Mouse (Mus musculus): Measurements from ENCODE around the gene Tnni1.

The Tnni1 gene

DNA sequence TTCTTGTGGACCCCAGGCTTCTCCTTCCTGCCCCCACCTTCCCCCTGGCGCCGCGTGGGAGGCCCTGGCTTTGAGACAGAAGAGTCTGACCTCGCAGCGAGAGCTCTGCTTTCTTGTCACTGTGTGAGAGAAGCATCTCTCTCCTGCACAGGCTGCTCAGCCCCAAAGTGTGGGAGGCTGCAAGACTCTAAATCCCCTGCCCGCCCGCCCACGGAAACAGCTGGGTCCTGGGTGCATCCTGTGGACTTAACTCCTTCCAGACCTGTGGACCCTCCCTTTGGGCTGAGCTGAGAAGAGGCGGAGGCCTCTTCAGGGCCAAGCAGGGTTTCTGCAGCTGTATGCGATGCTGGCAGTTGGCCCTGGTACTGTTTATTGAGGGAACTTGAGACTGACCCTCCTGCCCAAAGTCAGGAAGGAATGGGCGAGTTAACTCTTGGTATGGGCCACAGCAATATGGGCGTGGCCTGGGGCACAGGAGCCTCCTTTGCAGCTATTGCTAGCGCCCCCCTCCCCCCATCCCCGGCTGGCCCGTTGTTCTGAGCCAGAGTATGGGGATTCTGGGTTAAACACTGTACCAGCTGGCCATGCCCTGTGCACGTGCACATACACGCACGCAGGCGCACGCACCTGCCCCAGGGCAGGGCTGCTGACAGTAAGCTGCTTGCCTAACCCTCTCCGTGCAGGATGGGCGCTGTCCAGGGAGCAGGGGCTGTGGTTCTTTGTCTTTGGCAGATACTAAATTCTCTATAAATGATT, at the start of gene Tnni1:
Gene Tnni1, plus strand, starts transcription at position 655 of the 756 bp plus-strand sequence.
- DNase-seq: no peak

DNA sequence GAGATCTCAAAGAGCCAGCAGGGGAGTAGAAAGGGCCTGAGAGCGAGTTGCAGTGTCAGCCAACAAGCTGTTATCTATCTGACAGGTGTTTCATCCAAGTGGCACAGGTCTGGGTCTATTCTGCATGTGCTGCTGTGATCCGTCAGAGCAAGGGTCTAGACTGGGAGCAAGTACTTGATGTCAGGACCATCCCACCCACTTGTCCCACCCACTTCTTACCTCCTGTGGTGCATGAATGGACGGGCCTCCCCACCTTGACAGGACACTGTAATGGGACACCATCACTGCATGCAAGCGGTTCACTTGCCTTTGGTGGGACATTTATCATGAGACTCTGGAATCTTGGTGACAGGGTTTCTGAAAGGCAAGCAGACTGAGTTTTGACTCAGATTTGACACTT, 49.4 kb upstream of the Tnni1 start:
- DNase-seq: no peak

DNA sequence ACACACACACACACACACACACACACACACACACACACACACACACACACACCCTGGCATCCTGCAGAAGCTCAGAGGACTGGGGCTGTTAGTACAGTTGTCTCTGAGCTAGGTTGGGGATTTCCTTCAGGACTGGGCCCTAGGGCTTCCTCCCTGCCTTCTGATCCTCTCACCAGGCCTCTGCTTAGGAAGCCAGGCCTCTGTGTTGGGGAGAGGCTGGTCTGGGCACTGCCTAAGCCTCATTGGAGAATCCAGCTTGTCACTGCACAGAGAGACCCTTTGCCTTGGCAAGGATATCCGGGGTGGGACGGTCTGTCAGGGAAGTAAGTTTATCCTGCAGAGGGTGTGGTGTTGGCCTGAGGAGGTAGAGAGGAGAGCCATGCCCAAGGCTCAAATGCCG, 48.9 kb upstream of the Tnni1 start:
- no peak for DNase-seq

DNA sequence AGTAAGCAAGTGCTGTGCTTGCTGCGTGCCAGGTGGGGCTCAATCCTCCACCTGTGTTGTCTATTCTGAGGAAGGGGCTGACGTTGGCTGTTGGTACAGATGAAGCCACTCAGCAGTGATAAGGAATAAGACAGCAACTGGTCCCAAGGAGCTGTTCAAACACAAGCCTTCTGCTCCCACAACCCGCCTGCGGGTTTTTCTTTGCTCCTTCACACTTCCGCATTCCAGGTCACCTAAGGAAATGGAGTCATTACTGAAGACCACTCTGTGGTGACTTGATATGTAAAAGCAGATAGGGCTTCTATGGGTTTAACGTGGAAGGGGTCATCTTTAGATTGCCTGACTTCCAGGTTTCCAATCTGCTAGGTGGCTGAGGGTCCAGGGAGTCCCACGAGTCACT, 47.8 kb upstream of the Tnni1 start:
- DNase-seq: no peak

DNA sequence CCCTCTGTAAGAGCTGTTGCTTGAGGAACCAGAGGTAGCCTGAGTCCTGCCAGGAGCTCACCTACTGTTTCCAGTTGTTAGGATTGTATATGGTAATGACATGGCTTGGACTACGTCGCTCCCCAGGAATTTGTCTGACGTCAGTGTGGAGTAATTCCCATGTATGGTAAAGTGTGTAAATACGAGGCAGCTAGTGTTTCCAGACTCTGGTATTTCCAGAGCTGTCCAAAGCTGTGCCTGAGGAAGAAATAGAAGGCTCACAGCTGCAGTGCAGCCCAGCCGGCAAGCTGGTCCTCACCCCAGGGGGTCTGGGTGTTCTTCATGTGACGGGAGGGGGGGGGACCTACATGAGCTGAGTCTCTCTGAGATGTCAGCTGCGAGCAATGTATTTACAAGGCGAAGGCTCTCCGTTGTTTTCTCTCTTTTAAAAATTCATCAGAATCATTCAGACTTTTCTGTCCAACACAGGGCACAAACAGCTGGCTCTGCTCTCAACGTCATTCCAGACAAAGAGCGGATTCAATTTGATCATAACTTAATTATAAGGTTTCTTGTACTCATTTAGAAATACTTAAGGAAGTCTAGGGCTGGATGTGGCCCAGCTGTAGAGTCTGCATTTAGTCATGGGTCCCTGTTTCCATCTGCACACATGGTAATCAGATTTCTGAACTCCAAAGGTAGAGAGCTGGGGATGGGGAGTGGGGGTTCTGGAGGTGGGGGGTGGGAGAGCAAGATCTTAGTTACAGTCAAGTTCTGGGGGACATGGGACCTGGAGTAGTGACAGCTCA, 47.1 kb upstream of the Tnni1 start:
- DNase-seq: no peak

DNA sequence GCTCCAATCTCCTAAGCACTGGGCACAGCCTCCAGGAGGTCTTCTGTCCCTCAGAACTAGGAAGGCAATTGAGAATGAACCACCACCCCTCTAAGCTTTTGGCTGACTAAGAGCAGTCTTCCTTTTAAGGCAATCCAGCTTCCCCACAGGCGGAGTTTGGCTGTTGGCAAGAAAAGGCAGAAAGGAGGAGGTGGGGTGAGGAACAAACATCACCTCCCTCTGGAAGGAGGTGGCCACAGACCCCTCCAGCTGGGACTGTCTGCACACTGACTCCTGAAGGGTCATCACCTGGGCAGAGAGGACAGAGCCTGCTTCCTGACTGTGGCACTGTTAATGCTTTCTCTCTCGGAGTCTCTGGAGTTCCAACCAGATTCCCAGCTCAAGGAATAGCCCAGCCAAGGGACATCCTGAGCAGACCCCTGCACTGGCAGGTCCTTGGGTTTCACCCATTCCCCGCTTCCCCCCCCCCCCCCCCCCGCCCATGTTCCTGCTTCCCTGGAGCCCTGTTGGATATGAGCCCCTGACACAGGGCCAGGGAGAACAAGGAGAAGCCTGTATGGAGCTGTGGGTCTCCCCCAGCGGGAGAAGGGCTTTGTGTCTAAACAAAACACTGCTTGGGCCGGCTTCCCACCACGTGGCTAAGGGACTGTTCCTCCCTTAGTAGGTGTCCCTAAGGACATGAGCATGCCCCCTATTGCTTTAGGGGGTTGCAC, 44.9 kb upstream of the Tnni1 start:
- no peak for DNase-seq

DNA sequence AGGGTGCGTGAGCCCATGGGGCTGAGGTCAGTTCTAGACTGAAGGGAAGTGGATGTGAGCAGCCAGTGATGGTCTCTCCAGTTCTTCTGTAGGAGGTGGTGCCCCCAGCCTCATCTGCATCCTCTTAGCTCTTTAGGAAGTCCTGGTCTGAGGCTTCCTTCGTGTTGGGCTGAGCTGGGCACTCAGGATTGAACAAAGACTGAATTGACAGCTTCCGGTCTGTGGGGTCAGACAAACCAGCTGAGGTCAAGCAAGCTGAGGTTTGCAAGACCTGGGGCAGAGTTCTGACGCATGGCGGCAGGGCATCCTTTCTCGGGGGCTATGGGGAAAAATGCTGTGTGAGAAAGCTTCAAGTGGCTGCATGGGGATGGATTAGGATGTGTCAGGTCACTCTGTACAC, 43.8 kb upstream of the Tnni1 start:
- DNase-seq: no peak

DNA sequence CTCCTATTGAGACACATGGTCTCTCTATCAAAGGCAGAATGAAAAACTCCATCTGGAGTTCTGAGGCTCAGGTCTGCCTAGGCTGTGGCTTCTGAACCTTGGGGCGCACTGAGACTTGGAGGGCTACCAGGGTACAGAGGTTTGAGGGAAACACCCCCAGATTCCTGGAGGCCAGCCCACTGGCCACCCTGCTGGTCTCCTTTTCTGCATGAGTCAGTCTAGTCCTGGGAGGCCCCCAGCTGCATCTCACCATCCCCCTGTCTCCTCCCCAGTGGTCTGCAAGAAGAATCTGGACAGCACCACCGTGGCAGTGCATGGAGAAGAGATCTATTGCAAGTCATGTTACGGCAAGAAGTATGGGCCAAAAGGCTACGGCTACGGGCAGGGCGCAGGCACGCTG, 34.2 kb upstream of the Tnni1 start:
- no peak for DNase-seq

DNA sequence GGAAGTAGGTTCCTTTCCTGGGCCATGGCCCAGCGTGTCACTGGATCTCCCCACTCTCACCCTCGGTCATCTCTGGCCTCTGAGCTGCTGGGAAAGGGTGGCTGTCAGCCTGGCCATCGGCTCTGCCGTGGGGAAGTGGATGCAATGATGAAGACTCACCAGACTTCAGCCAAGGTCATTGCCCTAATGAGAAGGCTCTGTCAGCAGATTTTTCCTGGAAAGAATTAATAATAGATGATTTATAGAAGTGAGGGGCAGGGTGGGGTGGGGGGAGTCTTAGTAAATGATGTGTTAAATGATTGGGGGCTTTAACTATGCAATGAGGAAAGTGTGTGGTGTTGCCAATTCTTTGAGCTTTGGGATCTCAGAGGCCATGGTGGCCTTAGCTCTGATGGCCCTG, 33.0 kb upstream of the Tnni1 start:
- no peak for DNase-seq

DNA sequence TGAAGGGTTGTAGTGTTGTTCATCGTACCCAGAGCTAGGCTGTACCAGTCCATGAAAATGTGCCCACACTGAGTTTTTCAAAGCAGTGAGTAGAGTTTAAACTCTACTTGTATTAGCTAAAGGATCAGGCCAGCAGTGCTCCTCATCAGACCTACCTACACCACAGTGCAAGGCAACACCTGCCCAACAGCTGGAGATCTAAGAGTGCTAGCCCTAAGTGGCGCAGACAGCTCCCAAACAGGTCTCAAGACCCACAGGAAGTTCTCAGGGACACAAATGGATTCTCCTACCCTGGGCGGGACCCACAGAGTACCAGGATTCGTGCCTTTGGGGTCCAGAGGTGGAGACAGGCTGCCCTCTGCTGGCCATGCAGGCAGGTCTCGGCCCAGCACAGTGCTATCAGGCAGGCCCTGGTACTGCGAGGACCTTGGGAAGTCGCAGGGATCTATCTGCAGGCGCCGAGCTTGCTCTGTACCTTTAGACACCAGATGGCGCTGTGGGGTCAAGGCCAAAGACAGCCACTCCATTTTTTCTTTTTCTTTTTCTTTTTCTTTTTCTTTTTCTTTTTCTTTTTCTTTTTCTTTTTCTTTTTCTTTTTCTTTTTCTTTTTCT, 26.4 kb upstream of the Tnni1 start:
- peak; percentile 89 to 91 for DNase-seq

DNA sequence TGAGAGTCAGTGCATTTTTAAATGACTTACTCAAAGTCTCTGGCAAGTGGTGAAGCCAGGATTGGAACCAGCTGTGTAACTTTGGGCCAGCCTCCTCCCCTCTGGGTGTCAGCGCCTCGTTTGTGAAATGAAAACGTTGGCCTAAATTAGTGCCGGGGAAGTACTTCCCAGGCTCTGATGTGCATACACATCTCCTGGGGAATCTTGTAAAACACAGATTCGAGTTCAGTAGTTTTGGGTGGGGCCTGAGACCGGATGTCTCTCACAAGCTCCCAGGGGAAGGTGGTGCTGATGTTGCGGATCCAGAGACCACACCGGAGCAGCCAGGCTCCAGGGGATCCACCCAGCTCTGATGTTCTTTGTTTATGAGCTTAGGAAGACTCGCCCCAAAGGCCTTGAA, 23.9 kb upstream of the Tnni1 start:
- DNase-seq: no peak

DNA sequence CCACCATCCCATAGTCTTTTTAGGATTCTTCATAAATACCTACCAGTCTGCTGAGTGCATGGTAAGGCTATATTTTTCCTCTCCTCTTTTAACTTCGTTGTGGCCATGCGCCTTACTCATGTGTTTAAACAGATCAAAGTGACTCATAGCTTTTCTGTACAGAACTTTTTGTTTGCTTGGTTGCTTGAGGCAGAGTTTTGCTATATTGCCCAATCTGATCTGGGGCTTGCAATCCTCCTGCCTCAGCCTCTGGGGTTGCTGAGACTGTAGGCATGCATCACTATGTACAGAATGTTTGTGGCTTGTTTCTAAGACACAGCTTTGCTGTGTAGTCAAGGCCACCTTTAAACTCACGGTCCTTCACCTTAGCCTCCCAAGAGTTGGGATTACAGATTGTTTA, 23.3 kb upstream of the Tnni1 start:
- DNase-seq: no peak

DNA sequence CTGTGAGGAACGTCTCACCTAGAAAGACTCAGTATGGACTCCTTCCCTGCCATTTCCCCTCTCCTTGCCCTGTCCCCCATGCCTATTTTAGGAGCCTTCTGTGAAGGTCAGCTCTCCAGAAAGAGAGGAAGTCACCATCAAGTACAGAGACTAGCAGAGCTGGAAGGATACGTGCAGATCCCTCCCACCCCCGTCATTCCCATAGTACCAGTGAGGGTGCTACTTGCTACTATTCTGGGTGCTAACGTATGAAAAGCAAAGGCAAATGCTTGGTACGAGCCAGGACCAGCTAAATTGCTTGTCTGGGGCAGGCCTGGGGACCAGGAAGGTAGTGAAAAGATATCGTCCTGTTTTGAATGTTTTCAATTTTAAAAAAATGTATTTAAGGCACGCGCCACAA, 21.9 kb upstream of the Tnni1 start:
- no peak for DNase-seq

DNA sequence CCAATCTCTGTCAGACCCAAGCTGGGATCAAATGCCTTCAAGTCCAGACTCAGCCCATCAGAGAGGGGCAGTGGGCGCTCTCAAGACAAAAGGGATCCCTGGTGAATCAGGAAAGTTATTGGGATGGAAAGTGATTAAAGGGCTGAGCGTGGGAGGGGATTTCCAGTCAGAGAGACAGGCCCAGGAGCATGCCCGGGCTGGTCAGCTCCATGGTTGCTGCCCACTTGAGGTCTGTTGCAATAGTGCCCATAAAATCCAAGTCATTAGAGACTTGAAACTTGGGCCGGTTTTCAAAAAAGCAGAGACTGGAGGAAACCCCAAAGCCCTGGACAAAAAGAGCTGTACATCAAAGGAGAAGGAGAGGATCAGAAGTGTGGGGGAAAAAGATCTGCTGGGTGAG, 19.5 kb upstream of the Tnni1 start:
- DNase-seq: no peak

DNA sequence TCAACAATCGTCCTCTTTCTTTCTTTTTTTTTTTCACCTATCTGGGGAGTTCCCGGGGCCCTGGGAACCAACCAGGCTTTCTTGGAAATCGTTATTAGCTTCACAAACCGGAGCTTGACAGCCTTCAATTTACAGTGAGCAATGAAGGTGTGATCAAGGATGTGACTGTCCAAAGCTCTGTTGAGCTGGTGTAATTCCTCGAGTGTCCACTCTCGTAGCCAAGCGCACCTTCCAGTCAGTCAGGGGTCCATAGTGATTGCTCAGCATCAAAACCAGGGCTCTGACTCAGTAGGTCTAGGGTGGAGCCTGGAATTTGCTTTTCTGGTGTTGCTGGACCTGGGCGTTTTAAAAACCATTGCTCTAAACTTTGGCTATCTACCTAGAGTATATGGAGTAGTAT, 19.0 kb upstream of the Tnni1 start:
- no peak for DNase-seq

DNA sequence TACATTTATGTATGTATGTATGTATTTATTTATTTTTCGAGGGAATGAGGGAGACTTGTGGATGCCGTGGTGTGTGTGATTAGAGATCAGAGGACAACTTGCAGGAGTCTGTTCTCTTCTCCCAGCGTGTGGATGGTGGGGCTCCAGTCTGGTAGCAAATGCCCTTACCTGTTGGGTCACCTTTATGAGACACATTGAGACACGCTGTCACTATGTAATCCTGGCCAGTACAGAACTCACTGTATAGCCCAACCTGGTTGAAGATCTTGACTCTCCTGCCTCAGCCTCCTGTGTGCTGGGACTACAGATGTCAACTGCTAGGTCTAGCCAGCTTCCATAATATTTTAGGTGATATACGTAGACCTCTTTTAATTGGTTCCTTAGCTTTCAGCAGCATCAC, 17.5 kb upstream of the Tnni1 start:
- no peak for DNase-seq

DNA sequence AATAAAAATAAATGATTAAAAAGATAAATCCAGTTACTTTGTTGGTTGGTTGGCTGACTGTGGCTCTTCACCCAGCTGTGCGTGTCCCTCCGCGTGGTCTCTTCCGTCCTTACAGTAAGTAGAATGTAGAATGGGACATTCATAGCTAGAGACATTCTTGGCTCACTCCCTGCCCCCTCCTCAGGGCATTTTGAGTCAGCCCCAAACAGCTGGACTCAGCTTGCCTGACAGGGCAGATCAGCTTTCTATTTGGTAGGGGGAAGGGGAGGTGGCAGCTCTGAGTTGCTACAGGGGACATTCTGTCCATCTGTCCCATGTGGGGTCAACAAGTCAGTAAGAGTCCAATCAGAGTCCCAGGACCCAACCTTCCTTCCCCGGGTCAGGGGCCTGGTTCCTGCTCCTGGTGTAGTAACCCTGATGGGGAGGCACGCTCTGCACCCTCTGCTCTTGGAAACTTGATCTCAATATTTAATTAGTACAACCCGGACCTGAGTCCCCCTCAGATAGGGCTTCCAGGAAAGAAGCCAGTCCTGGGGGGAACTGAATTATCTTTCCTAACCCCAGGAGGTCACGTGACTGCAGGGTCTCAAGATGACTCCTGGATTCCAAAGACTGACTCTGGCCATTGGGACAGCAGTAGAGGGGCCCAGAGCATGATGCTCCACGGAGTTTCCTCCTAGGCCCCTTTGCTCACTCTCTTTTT, 15.6 kb upstream of the Tnni1 start:
- DNase-seq: no peak

DNA sequence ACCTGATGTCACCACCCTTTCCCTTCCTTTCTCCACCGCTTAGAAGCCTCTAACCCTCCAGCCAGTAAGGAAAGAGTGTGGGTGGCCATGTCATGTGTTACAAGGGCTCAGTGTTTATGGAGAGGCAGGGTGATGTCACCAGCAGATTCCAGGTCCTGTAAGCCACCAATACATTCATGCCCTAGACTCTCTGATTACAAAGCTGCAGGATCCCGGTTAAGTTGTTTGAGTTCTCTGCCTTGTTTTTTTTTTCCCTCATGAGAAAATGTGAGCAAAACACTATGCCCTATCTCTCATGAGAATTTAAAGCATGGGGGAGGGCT, 15.1 kb upstream of the Tnni1 start:
- no peak for DNase-seq

DNA sequence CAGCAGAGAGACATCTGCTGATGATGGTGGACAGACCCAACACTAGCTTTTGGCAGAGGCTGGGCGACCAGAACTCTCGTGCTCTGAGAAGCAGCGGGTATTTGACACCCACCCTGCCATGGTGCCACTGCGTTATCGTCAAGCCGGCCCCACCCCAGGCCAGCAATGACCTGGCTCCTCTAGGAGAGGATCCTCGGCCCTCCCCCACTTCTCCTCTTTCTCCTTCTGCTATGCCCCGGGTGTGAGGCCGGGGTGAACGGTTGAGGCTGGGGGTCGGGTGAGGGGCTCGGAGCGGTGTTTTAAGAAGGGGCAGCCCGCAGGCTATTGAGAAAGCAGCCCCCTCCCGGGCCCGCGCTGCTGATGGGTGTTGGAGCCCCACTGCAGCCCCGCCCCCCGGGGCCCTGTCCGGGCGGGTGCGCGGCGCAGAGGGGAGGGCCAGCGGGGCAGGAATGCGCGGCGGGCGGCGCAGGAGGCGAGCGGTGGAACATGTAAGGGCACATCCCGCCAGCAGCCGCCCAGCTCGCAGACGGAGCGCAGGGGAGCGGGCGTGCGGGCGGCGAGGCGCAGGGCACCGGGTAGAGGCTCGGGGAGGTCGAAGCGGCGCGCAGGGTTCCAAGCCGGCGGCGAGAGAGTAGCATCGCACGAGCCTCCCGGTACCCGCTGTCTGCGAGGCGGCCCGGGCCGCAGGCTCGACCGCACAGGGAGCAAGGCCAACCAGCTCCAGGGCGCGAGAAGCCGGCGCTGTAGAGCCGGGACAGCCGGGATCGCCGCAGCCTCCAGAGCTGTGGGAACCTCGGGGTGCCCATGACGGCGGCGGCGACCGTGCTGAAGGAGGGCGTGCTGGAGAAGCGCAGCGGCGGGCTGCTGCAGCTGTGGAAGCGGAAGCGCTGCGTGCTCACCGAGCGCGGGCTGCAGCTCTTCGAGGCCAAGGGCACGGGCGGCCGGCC, 13.3 kb upstream of the Tnni1 start, which contains the start of gene Phlda3:
Gene Phlda3, plus strand, starts transcription at position 475 of the 947 bp plus-strand sequence.
- peak; percentile 42 to 45 for DNase-seq

DNA sequence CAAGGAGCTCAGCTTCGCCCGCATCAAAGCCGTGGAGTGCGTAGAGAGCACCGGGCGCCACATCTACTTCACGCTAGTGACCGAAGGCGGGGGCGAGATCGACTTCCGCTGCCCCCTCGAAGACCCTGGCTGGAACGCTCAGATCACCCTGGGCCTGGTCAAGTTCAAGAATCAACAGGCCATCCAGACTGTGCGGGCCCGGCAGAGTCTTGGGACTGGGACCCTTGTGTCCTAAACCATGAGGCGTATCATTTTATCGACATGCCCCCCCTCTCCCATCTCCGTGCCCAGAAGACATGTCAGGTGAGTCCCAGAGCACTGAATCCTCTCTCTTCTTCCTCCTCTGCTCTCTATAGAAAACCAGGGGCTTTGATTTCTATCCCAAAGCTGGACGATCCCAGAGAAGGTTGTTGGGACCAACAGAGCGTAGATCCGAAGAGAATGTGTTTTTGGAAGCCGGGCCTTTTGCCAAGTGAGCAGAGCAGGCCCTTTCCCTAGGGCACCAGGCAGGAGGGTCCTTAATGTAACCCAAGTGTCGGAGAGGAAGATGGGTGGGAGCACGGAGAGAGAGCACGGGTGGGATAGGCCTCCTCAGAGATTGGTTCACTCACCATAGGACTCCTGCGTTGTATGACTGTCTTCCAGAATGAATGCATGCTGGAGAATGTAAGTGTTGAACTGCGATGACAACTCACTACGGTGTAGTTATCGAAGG, 12.5 kb upstream of the Tnni1 start:
- DNase-seq: no peak

DNA sequence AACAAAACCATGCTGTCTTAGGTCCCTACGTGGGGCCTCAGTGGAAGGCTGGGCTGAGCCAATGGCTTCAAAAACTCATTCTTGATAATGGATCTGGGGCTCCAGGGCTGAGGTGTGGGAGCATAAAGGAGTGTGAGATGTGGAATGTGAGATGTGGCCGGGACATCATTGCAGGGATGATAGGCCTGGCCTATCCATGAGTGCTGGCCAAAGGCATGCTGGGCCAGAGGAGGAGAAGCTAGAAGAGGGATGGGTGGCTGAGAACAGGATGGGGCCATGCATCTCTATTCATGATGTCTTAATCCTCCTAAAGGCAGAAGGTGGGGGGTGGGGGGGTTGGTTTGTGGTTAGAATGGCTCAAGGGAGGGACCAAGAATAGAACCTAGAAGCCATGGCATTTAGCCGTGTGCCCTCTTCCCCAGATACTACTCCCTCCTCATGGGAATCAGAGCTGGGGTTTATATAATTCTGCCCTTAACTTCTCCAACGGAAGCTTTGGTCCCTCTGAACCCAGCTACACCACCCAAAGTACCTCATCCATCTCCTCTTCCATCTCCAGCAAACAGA, 11.8 kb upstream of the Tnni1 start:
- DNase-seq: no peak

All from B cell, adult 2 months (primary cell).